Mouse (Mus musculus) 416B (cell line): ENCODE results near the gene Cnga1.
A peak's percentile ranks its signal among the peaks of the same experiment; 100 is the strongest.

ENCODE experiments used
- DNase-seq: peaks from one replicate; pipeline ENCODE4 v3.0.0; 2011; ENCODE audit warnings: low read depth

Gene Cnga1

GRCm38 (mm10) chr5:72644175-72644574 lies at the start of gene Cnga1:
Gene Cnga1 (minus strand): TSS chr5:72644275.
- no peak for DNase-seq

DNA sequence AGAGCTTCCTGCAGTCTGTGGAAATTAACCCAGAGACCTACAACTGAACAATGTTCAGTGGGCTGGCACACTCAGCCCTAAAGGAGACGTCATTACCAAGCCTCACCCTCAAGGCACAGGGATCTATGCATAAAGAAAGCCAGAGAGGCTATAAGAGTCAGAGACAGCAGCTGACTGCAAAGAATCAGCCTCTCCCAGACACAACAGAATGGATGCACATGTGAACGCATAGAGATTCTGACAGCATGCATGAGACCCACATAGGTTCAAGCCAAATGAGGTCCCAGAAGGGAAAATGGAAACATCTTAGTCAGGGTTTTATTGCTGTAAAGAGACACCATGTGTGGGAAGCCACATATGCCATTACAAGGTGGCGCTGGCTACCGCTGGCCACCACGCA lies 46.4 kb upstream of the Cnga1 start:
- DNase-seq, result no peak

GRCm38 (mm10) chr5:72689556-72689955 lies 45.5 kb upstream of the Cnga1 start:
- no peak for DNase-seq

- no peak for DNase-seq
Measured at GRCm38 (mm10) chr5:72681451-72681850, 37.4 kb upstream of the Cnga1 start.

DNA sequence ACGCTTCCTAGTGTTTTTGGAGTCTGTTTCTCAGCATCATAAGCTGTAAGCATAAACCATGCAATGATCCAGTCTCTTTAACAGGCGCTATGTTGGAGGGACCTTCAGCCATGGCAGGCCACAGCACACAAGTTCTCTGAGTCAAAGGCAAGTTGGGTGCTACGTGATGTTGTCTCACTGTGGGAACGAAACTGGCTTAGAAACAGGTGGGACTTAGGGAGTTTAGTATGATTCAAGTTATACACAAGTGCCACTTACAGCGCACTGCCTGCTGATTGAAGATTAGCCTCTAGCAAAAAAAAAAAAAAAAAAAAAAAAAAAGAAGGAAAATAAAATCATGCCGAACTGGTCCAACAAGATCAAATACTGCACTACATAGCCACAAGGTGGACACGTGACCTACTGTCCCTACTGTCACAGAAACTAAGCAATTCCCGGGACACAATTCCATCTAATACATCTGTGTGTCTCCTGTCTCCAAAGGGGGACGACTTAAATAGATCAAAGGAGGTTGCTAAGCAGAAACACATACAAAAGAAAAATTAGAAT lies 31.0 kb upstream of the Cnga1 start:
- DNase-seq, result no peak

DNA sequence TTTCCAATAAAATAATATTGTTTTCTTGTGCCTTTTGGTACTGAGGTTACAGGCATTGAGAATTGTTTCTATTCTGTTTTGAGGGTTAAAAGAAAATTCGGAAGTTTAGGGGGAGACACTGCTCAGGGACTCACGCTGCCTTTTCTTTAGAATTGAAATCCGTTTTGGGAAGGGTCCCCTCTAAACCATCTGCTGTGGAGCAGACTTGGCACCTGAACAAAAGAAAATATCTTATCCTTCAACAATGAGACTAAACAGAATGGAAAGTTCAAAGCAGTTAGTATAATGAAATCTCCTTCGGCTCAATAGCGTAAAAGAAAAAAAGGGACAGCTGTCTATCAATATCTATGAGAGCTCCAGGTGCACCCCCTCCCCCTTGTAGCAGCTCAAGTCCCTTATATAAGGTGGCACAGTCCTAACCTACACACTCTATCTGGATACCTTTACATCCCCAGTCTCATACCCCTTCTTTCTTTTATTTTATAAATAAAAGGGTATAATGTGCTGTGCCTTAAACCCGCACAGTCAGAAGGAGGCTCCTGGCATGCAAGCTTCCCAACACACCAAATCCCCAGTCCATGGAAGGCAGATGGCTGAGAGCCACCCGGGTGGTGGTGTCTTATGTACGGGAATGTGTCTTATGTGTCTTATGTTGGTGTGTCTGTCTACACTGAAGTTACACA lies 27.1 kb upstream of the Cnga1 start:
- DNase-seq, result no peak

DNA sequence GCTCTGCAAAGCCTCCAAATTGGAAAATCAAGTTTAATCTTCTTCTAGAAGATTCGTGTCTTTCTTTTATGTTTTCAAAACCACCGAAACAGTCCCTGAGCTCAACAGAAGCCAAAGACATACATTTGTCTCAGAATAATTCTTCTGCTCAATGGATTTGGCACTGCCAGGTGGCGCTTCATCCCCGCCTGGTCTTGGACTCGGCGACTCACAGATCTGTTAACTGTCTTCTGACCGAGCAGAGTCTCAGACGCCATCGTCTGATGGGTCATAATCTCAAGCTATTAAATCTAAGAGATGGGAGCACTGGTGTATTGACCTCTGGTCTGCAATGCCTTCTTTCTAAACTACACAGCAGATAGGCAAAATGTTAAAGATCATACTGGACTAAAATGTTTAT lies 24.3 kb upstream of the Cnga1 start:
- DNase-seq, result no peak

DNA sequence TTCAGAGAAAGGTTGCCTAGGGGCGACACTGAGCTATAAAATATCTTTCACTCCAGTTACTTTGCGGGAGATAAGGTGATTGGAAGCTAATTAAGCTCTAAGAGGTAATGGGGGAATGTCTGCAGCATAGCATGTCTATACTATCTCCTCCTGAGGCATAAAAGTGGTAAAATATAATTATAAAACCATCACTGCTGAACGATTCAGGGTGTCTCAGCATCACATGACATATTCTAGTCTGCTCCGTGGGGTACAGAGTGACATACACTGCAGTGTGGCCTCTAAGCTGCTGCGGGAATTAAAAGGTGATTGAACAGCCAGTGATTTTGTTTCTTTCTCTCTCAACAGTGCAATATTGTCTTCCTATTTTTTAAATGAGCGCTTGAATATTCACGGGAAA lies 22.4 kb upstream of the Cnga1 start:
- DNase-seq, result no peak

GRCm38 (mm10) chr5:72665281-72665680 lies 21.2 kb upstream of the Cnga1 start:
- peak; percentile 75 for DNase-seq

DNA sequence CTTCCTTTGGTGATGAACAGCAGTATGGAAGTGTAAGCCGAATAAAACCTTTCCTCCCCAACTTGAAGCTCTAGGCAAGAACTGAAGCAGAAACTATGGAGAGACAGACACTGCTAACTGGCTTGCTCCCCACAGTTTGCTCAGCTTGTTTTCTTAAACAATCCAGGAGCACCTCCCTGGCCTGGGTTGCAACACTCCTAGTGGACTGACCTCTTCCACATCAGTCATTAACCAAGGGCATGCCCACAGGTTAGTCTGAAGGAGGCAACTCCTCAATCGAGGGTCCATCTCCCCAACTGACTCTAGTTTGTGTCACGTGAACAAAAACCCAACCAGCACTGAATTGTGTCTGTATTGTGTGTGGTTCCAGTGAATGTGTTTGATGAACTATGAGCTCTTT lies 20.8 kb upstream of the Cnga1 start:
- DNase-seq, result no peak

DNA sequence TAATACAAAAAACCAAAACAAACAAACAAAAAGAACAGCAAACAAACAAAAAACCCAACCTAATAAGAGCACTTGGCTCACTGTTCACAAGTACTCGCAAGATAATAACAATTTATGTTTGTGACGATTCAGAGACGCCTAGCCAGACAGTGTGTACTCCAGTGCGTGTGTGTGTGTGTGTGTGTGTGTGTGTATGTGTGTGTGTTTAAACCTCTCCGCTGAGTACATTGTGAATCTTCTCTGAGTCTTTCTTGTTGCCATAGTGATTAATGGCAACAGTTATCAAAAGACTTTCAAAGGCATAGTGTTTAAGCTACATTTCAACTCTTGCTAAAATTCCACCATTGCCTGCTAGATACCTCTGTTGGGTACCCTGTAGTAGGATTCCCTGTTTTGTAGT lies 20.1 kb upstream of the Cnga1 start:
- DNase-seq, result no peak

DNA sequence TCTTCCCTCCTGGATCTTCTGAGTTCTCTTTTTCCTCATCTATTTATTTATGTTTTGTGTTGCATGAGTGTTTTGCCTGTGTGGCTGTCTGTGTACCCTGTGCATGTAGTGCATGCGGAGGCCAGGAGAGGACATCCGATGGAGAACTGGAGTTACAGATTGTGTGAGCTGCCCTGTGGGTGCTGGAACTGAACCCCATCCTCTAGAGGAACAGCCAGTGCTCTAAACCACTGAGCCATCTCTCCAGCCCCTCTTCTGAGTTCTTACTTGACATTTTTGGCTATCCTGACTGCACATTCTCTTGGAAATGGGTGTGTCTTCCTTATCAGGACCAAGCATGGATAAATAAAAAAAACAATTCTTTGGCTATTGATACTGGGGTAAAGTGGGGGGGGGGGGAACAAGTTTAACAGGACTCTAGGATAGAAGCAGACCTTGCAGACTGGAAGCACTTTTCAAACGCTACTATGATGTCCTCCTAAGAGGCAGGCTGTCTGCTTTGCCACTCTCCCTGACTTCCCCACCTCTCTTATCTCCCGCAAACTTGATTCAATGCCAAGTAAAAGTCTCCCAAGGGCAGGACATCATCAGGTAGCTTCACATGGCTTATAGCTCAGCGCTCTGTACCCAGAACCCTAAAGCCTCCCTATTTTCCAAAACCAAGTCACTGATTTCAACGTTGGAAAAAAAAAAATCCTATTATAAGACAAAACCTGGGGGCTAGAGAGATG lies 17.1 kb upstream of the Cnga1 start:
- DNase-seq, result no peak

GRCm38 (mm10) chr5:72658375-72658774 lies 14.3 kb upstream of the Cnga1 start:
- DNase-seq, result no peak

DNA sequence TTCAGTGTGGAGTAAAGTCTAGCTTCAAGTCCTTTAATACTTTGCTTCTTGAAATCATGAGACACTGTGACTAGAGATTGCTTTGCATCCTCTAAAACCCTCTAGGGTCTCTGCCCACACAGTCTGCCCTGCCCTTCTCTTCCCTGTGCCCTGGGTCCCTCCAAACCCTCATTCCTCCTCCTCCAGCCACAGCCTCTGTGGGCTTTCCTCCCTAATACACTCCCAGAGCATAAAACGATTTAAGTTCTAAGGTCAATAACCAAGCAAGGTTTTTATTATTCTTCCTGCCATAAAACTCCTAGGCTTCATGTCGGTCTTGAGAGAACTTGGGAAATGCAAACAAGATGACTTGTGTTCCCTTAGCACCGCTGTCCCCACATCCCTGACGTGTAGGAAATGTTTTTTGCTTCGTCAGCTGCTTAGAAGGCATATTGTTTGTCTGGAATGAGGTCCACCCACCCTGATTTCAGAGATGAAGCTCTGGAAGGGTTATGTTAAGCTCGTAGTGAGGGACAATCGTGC lies 12.3 kb upstream of the Cnga1 start:
- DNase-seq, result no peak

- no peak for DNase-seq
Measured at GRCm38 (mm10) chr5:72653068-72653674, 9.1 kb upstream of the Cnga1 start.

DNA sequence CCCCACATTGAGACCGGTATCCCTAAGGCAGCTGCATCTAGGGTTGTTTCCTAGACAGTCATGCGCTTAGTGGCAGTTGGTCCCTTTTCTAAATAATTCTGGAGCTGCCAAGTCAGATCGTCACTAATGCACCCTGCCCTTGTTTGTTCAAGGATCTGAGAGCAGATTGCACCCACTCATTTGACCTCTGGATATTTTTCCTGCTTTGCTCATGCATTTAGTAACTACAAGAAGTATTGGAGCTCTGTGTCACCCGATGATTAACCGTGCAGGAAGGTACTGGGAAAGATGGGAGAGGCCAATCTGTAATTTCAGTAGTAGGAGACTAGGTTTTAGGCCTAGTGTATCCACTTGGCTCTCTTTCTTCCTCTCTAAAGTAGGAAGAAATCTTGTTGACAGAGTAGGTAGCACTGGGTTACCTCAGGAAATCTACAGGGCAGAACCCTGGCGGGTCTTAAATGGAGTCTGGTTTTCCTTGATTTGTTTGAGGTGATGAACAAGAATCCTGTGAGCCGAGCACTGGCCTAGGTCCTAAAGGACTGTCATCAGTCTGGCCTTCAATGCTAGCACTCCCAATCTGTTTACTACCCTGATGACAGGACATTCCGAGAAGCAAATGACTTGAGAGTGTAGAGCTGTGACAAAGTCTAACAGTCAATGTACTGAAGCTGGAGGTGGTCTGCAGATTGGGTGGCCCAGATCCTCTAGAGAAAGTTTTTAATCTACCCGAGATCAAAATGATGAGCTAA lies 5.1 kb upstream of the Cnga1 start:
- no peak for DNase-seq

GRCm38 (mm10) chr5:72647958-72648595 lies 4.0 kb upstream of the Cnga1 start:
- no peak for DNase-seq

GRCm38 (mm10) chr5:72647418-72647907 lies 3.4 kb upstream of the Cnga1 start, which contains the start of gene Nipal1:
Gene Nipal1 (plus strand): TSS chr5:72647795.
- DNase-seq, result peak; percentile 70

GRCm38 (mm10) chr5:72646996-72647395 lies 2.9 kb upstream of the Cnga1 start:
- DNase-seq, result no peak

- peak; percentile 82 for DNase-seq
Measured at GRCm38 (mm10) chr5:72646131-72646530, 2.1 kb upstream of the Cnga1 start.

DNA sequence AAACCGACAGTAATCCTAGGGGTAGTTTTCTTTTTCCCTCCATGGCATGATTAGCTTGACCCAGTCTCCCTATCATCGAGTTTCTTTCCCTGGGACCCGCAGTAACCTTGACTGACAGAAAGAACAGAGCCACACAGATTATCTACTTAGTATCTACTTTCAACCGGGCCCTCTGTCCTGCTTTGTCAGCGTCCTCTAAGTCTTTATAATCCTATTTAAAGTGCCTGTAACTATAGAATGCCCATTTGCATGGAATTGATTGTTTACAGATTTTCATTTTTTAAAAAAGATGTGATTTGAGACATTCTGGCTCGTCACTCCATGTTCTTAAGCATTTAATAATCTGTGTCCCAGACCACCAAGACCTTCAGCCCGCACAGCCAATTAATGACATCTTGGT lies 420 bp downstream of the Cnga1 start:
- no peak for DNase-seq
